Mouse (Mus musculus): ENCODE measurements at regions not wholly inside any gene's neighbourhood (a gene's known extent, or its start where the extent isn't known, plus 50 kb on each side); places are given as distances from the start of the nearest gene placed in this dataset.

- no peak for DNase-seq (ENCODE audit: low spot score in 2 of 2)
Measured at GRCm38 (mm10) chr12:118562226-118562625, 261.0 kb upstream of the Sp4 start.

DNA sequence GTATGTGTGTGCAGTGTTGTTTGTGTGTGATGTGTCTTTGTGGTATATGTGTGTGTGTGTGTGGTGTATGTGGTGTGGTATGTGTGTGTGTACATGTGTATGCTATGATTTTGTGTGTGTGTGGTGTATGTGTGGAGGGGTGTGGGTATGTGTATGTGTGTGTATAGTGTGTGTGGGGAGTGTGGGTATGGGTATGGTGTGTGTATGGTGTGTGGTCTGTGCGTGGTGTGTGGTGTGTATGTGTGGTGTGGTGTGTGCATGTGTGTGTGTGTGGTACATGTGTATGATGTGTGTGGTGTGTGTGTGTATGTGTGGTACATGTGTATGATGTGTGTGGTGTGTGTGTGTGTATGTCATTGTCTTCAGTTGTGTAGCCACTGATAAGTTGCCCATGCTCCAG, 247.8 kb upstream of the Sp4 start:
- no peak for DNase-seq (ENCODE audit: low spot score in 2 of 2)

DNA sequence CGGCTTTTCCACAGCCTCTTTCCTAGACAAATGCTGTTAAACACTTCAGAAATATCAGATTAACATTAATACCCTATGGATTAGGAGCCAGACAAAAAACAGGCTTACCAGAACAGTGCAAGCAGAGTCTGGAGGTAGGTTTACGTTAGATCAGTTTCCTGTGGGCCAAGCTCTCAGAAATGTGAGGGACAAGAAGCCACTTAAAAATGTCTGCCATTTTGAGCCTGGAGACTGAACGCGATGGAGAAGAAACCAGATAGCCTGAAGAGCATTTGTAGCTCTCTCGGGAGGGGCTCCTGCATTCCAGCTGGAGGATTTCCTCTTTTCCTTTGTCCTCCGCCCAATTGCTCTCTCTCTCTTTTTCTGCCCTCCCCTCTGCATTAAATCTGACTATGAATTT, 239.1 kb upstream of the Sp4 start:
- no peak for DNase-seq (ENCODE audit: low spot score in 2 of 2)

- DNase-seq (ENCODE audit: low spot score in 2 of 2), result no peak
Measured at GRCm38 (mm10) chr12:118530514-118530913, 229.3 kb upstream of the Sp4 start.

DNA sequence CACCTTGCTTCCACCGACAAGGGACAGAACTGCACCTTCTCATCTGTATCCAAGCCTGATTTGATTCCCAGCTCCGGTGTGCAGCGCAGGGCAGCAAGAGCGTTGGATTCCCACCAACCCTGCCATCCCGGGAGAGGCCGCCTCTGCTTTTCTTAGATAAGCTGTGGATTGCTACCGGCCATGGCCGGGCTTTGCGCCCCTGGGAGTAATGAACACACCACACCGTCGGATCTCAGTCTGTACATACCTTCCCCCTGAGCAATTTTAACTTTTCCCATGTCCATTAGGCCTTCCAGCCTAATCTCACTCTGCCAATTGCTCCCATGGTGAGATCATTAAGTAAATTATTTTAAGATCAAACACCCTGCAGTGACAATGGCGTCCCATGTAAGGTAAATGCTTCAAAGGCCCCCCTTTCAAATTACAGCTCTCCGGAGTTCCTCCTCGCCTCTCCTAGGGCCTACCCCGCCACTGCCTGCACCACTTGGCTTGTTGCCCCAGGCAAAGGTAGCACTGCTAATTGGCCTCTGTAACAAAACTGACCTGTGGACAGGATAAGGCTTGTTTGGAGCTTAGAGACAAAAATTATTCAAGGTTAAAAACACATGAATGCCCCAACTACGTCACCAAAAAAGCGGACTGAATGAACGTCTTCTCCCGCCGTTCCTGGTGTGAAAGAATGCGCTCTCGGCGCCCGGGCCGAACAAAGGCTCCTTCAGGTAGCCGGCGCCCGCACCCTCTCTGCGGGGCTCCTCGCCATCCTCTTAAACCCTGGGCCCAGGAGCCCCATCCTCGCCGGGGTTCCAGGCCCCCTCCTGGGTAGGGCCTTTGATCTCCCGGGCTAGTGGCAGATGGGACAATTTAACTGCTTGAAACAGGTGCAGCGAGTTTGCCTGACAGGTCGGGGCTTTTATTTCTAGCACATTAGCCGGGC, 228.5 kb upstream of the Sp4 start:
- DNase-seq (ENCODE audit: low spot score in 2 of 2), result no peak

- no peak for DNase-seq (ENCODE audit: low spot score in 2 of 2)
Measured at GRCm38 (mm10) chr12:118521770-118522169, 220.5 kb upstream of the Sp4 start.

GRCm38 (mm10) chr12:118521329-118521728, 220.1 kb upstream of the Sp4 start:
- DNase-seq (ENCODE audit: low spot score in 2 of 2), result no peak

DNA sequence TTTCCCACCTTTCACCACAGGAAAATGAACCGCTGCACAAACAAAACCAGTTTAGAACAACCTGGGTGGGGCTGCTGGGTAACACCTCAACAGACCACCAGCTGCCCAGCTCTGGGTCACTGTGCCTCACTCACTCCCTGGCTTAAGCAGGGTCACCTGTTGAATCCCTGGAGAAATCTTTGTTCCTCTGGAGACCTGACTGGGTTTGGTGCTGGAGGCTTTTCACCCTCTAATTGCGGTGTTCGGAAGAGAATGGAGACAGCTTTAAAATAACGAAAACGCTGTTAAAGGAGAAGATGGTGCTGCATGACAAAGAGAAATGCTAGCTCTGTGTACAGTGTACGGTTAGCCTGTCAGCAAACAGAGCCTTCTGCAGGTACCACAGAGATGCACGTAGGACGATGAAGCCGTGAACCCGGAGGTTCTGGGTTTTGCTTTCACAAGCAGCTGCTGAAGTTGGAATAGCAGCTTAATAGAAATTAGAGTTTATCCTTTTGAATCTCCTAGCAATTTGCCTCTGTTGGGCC, 218.6 kb upstream of the Sp4 start:
- DNase-seq (ENCODE audit: low spot score in 2 of 2), result no peak

GRCm38 (mm10) chr12:118510989-118511388, 209.7 kb upstream of the Sp4 start:
- no peak for DNase-seq (ENCODE audit: low spot score in 2 of 2)

DNA sequence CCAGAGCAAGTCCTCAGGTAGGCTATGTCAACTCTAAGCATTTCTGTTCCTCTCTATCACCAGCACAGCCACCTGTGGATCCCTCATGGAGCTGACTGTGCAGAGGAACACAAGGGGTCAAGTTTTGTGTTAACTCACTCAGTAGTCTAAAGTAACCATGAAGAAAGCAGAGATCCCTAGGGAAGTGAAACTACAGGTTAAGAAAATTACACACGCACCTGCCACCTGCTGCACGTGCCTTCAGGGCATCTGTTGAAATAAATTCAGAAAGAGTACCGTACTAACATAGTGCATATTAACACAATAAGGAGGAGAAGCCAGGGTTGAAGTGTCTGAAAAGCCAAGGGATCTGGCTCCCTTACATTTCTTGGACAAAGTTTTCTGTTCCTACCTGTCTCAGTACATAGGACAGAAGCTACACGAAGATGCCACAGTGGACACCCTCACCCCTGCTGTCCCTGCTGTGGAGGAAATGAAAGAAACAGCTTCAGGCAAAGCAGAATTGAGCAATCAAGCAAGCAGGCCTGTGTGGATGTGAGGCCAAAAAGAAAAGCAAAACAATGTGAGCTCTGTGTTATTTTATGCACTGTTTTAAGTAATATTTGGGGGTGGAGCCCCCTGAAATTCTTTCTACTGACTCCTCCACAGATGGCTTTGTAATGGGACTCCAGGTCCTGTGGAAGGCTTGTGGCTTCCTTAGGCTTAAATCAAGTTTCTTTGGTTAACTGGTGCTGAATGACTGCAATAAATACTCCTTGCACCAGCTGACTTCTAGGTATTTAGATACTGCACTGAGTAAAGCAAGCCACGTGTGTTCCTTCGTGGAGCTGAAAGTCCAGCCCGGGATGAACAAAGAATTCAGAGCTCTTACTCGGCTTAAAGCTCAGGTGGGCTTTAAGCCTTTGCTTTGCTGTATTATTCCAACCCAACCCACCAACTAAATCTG, 208.0 kb upstream of the Sp4 start:
- DNase-seq (ENCODE audit: low spot score in 2 of 2), result no peak

- no peak for DNase-seq (ENCODE audit: low spot score in 2 of 2)
Measured at GRCm38 (mm10) chr12:118500392-118500791, 199.2 kb upstream of the Sp4 start.

GRCm38 (mm10) chr12:118488038-118488437, 186.8 kb upstream of the Sp4 start:
- no peak for DNase-seq (ENCODE audit: low spot score in 2 of 2)

DNA sequence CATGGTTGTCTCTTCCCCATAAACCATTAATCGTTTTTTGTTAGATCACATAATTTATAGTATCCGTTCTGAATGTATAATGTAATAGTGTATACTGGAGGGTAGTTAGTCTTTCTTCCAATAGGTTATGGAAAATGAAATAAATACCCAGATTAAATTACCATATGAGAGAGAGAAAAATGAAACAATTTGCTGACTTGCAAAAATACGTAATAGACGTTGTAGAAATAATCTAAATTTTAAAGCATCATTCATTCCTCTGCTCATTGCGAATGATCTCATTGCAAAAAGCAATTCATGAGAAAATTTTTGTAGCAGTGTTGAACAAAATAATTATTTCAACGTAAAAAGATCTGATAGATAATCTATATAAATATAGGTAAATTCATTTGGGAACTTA, 185.2 kb upstream of the Sp4 start:
- DNase-seq (ENCODE audit: low spot score in 2 of 2), result no peak

DNA sequence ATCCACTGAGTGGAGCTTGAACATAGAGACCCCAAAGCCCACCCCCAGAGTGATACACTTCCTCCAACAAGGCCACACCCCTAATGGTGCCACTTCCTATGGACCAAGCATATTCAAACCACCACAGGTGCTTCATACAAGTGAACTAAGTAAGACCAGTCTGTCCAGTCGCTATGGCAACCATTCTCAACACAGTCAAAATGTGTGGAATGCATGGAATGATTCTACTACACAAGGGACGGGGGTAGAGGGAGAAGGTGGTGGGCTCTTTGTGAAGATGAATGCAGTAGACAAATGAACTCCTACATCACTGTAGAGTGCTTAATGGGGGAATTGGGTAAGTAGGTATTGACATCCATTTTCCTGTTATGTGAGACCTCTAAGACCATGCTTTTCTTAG, 180.1 kb upstream of the Sp4 start:
- no peak for DNase-seq (ENCODE audit: low spot score in 2 of 2)

GRCm38 (mm10) chr12:118474732-118475131, 173.5 kb upstream of the Sp4 start:
- no peak for DNase-seq (ENCODE audit: low spot score in 2 of 2)

GRCm38 (mm10) chr12:118466837-118467236, 165.6 kb upstream of the Sp4 start:
- no peak for DNase-seq (ENCODE audit: low spot score in 2 of 2)

DNA sequence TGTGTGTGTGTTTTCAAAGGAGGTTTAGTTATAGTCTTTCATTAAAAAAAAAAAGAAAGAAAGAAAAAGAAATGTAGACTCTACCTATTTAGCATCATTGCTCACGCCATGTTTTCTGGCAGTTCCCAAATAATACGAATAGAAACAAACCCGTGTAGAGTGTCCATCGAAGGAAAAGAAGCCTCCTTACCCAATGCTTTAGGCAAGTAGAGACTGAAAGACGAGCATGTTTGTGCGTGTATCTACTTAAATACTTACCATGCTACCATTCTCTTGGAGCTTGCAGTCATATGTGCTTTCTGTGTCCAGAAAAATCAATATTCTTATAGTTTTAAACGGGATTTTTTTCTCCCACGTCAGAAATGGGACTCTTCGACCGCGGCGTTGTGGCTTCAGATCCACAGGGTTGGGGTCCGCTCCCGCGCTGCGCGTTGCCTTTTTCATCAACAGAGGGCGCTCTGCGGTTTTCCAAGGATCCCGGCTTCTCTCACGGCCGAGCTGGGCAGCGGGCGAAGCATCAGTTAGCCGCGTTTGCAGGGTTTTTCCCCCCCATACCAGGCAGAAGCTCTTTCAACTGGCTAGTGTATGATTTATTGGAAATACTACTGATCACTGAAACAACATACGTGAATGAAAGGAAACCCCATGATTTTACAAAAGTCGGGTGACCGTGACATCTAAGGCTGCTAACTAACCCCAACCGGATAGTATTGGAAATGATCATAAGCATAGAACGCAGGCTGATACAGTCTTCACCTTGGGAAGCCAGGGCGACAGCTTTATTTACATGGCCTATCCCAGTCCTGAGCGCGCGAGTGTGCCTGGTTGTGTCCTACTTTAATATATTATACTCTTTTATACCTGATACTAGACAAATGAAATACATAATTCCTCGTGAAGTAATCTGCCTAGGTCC, 156.5 kb upstream of the Sp4 start:
- DNase-seq (ENCODE audit: low spot score in 2 of 2), result peak; percentile 77 to 79

GRCm38 (mm10) chr12:118455609-118456008, 154.4 kb upstream of the Sp4 start:
- peak in 1 of 2 experiments; percentile 53 for DNase-seq (ENCODE audit: low spot score in 2 of 2)

DNA sequence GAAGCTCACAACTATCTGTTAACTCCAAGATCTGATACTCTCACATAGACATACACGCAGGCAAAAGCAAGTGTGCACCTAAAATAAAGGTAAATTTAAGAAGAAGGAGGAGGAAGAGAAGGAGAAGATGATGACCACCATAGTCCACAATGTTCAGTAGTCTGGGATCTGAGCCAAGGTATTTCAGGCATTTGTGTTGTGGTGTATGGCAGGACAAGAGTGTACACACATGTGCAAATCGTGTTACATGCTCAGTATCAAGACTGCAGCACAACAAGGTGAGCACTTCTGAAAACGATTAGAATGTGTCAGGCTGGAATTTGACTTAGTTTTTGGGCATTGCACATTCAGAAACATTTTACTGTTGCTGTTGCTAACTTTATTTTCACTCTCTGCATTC, 138.4 kb upstream of the Sp4 start:
- DNase-seq (ENCODE audit: low spot score in 2 of 2), result no peak

DNA sequence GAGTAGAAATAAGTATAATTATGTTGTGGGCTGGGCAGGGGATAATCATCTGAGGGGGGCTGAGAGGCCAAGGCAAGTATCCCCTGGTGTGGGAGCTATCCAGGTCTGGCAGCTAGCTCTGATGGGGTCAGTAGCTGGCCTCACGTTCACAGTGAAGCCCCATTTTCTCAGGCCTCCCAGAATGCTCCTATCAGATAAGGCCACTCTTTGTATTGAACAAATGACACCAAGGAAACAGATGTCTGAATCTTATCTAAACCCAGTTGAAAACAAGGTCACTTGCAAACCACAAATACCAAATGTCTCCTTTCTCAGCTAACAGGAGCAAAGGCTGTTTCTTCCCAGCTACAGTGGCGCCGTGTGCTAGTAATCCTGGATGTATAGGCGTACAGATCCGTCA, 137.6 kb upstream of the Sp4 start:
- no peak for DNase-seq (ENCODE audit: low spot score in 2 of 2)

- no peak for DNase-seq (ENCODE audit: low spot score in 2 of 2)
Measured at GRCm38 (mm10) chr12:118432703-118433102, 131.5 kb upstream of the Sp4 start.
